In the genomic region with DNA sequence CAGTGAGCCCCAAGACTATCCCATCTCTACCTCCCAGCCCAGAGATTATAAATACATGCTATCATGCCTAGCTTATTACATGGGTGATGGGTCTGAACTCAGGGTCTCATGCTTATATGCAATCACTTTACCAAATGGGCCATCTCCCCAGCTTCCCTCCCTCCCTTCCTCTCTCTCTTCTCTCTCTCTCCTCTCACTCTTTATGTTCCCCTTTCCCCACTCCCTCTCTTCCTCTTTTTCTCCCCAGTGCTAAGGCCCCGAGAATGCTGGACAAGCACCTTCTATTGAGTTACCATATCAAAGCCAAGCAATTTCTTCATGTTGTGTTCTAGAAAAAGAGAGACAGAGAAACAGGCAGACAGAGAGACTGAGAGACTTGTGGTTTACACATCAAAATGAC, we compare ENCODE assay signal across 15 mouse cellular contexts. TPM values are rescaled to one million over a fixed set of nuclear protein-coding genes. Genes with fewer than 3 reads are reported as not detected.
"Had no signal": no experiment of that assay in that cellular context is flagged by ENCODE, and none has a peak within 500 bp of the region (broad histone marks: within the 10 kb centered on the region; RNA-seq: fewer than 3 reads in every experiment).

No protein-coding gene starts in this region.

- H3K27me3 ChIP-seq: midbrain, embryonic 12.5 days; neural tube, embryonic 13.5 days had no signal

- H3K9me3 ChIP-seq: midbrain, embryonic 12.5 days; neural tube, embryonic 13.5 days had no signal

- H3K36me3 ChIP-seq: midbrain, embryonic 12.5 days; neural tube, embryonic 13.5 days had no signal

- ATAC-seq: liver, postnatal 0 days; lung, postnatal 0 days; midbrain, embryonic 16.5 days had no signal

- H3K4me2 ChIP-seq: lung, embryonic 14.5 days; midbrain, embryonic 12.5 days; neural tube, embryonic 13.5 days had no signal

- H3K4me1 ChIP-seq: midbrain, embryonic 12.5 days; neural tube, embryonic 13.5 days had no signal

- H3K9ac ChIP-seq: liver, embryonic 14.5 days; liver, postnatal 0 days; lung, embryonic 14.5 days; midbrain, embryonic 12.5 days; neural tube, embryonic 13.5 days had no signal

- DNase-seq: kidney, adult 9 months; kidney, postnatal 14 days; kidney, postnatal 4 days; liver, postnatal 0 days; lung, embryonic 14.5 days; thymus, adult 18-20 months; thymus, postnatal 36 days had no signal

- H3K4me3 ChIP-seq: midbrain, embryonic 12.5 days; myocyte; neural tube, embryonic 13.5 days had no signal

- H3K27ac ChIP-seq: liver, embryonic 14.5 days; midbrain, embryonic 12.5 days; neural tube, embryonic 13.5 days had no signal

RNA-seq across cellular contexts. Expression of a gene that starts 14.7 kb away (rescaled TPM):
- total RNA-seq: neutrophil, adult 5-6 weeks had no signal
- polyA plus RNA-seq: liver, adult 2 months had no signal
